Mouse (Mus musculus) frontal cortex, postnatal 25 days (tissue): ENCODE results near the gene Fam131c.

Source experiments
- DNase-seq, 2 experiments: peaks; one replicate each; pipeline ENCODE4 v3.0.0; 2022; ENCODE audit warnings: low spot score in 2 of 2

Fam131c gene

DNA sequence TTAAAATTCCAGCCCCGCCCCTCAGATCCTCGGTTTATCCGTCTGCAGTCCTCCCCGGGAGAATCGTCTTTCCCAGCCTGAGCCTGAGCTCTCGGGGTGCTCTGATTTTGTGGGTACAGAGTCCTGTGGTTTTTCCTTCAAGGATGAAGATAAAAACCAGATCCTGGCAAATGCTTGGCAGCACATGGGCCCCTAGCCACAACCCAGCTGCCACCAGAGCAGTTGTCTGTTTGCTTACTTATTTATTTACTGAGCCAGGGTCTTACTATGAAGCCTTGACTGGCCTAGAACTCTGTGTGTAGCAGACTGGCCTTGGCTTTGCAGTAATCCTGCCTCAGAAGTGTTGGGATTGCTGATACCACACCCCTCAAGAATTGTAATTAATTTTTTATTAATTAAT is 8.8 kb upstream of the Fam131c start:
- no peak for DNase-seq

DNA sequence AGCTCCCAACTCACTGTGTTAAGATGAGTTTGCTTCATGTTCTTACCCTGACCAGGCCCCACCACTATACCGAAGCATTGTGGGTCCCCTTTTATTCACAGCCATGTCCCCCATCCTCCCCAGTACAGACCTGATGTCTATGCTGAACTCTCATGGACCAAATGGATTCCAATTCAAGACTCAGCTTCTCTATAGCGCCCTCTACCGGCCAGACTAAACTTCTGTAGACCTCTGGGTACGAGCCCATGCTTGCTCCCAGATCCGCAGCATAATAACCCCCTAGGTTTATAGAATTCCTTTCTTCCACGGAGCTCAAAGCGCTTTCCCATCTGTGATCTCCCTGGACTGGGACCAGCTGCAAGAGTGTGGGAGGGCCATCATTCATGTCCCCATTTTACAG is 7.2 kb upstream of the Fam131c start:
- DNase-seq: no peak

DNA sequence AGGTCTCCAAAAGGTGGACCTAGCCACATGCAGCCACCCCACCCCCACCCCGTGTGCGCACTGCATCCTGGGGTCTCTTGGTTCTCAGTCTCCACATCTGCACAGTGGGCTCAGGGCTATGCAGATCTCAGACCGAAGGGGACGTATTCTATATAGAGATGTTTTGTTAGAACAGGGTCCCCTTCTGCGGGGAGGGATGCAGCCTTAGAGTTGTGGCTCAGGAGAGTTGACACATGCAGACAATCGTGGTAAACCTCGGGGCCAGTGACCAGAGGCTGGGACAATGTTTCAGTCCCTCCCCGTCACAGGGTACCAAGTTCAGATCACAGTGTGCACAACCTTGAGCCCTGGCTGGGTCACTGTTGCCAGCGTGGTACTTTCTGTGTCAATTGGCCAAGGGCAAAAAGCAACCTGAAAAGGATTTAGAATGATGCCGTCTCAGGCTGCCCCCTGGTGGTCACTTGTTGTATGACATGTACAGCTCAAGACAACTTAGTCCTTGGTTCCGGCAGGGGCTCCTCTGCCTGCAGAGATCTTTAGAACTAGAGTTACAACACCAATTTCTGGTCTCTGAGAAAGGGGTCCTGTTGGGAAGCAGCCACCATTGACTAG is 5.0 kb upstream of the Fam131c start:
- DNase-seq: peak; percentile 79 to 89

DNA sequence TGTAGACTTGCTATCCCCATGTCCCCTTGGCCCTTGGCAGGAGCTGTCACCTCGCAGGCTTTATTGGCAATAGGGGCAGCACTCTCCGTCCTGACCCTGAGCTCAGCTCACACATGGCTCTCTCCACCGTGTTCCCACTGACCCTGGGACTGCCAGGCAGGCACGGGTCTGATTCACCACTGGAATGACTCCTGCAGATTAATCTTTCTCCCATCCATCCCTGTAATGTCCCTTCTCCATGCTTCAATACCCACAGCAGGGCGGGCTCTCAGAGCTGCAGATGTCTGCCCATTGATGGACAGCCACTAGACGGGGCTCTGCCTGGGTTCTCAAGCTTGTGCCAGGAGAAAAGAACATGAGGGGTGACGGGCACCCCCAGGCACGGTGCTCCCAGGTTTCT is 2.9 kb upstream of the Fam131c start:
- no peak for DNase-seq

DNA sequence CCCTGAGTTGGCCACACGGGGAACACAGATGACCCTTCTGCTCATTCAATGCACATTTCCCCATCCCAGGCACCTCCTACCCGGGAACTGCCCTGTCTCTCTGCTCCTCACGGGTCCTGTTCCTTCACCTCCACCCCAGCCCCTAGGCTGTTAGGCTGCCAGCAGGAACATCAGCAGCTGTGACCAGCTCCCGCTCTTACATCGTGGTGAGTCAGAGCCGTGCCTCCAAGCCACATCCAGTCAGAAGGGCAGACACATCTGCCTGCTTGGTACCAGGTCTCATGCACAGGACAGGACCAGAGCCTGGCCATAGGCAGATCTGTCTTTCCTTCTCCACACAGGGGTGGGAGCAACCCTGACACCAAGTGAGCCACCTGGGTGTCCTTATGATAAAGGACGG is 2.1 kb upstream of the Fam131c start:
- DNase-seq: no peak

DNA sequence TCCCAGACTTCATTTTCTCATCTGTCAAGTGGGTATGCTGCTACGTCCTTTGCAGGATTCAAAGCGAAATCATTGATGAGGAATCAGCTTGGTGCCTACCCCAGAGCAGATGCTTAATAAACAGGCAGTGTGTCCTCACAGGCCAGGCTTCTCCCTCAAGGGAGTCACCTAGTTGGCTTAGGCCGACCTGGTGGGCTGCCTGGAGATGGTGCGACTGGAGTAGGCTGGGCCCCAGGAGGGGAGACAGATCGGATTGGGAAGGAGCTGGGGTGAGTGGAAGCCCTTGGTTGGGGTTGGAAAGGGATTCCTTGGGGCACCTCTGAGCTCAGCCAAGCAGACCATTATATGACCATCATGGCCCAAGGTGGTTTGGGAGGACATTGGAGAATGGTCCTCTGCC is 4.4 kb downstream of the Fam131c start:
- DNase-seq: no peak

DNA sequence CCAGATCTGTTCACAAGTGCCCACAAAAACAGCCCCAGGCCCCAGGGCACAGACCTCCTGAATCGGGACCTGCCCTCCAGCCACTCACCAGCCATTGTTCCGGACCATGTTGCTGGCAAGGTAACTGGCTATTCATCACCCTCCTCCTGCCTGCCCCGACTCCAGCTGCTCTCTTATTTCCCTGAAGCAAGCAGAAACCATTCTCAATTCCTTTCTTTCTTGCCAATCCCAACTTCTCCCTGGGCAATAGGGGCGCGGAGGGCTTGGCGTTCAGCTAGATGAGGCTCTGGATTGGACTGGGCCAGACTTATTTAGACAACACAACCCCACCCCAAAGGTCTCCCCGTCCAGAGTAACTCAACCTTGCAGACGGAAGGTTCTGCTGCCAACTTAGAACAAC is 11.7 kb downstream of the Fam131c start:
- no peak for DNase-seq

DNA sequence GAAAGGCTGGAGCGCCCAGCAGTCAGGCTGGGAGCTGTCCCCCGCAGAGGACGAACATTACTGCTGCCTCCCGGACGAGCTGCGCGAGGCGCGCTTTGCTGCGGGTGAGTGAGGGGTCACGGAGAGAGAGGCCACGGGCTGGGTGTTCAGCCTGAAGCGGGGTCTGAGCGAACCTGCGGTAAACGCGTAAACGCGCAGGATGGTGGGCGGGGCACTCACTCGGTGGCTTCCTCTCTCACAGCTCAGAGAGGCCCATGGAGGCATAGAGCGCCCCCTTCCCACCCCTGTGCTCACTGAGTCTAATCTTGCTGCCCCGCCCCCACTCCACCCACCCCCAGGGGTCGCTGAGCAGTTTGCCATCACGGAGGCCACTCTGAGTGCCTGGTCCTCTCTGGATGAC is 14.4 kb downstream of the Fam131c start:
- DNase-seq: no peak

DNA sequence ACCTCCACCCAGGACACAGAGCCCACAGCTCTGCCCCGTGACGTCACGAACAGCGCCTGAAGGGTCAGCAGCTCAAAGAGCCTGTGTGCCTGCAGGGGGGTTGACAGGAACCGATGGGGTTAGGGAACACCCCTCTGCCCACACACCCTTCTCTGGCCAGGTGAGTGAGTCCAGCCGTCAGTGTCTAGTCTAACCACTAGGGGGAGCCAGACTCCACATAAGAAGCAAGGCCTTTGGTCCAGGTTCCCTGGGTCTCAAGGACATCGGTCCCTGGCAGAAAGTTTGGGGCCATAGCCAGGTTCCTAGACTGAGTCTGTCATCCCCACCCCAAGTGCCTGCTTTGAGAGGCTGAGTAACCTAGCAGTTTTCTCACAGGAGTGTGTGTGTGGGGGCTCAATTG is 17.3 kb downstream of the Fam131c start:
- DNase-seq: peak in 1 of 2 experiments; percentile 20

DNA sequence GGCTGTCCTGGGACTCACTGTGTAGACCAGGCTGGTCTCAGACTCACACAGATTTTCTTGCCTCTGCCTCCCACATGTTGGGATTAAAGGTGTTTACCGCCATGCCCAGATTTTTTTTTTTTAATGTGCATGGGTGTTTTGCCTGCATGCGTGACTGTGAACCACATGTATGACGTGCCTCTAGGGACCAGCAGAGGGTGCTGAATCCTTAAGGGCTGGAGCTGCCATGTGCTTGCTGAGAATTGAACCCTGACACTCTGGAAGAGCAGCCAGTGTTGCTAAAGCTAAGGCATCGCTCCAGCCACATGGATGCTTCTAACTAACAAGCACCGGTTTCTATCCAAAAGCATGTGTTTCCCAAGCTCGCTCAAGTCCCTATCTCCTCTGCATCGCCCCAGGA is 18.1 kb downstream of the Fam131c start:
- DNase-seq: no peak

DNA sequence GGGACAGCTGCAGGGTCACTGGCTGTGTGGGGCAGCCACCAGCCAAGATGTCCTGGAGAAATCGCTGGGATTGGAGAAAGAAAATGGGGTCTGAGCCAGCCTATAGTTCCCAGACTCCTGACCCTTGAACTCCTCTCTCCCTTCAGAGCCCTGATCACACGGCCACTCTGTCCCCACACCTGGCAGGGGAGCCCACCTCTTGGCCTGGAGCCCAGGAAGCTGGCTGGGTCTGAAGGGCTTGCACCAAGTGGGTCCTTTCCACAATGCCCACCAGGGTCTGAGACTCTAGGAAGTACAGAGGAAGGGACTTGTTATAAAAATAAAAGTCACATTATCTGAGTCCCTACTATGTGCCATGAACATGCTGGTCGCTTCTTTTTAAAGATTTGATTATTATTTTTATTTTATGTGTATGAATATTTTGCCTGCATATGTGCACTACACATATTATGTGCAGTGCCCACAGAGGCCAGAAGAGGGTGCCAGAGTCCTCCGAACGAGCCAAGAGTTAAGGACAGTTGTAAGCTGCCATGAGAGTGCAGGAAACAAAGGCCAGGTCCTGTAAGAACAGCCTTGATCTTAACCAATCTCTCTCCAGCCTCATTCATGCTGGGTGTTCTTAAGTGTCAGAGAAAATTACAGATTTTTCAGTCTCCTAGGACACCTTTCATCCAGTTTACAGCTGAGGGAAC is 19.2 kb downstream of the Fam131c start:
- DNase-seq: peak; percentile 70 to 77

DNA sequence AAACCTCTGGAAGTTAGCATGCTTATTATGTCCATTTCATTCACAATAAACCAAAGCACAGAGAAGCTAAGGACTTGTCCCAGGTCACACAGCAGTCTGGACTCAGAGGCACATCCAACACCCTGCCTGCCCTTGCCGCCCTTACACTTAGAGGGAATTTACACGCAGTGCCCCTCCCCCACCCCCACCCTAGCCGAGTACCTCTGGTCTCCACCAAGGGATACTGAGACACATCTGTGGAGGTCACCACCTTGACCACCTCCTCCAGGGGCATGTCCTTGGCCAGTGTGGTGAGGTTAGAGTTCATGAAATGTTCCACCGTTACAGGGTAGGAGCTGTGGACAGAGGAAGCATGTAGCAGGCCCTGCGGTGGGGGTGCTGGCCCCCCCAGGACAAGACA is 19.9 kb downstream of the Fam131c start:
- no peak for DNase-seq

DNA sequence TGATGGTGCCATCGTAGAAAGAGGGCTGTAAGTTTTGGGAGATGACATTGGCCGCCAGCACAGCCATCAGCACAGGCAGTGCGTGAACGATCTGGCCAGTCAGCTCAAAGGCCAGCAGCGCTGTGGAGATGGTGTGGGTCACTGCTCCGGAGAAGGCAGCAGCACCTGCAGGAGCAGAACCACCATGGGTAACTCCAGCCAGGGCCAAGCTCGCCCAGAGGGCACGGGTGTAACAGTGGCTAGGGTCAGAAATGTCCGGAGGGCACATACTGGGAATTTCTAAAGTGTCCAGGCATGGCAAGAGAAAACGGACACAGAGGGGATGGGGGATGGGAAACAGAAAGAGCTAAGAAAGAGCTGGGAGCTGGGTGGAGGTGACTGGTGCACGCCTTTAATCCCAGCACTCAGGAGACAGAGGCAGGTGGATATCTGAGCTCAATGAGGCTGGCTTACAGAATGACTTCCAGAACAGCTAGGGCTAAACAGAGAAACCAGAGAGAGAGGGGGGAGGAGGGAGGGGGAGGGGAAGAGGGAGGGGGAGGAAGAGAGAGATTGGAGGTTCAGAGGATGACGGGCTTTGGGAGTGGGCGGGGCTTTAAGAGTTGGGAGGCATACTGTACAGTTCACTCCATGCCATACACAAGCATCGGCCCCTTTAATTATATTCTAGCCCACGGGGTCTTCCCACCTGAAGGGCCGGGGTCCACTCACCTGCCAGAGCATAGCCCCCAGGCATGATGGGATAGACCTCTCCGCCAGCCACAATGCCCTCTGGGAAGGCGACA is 21.5 kb downstream of the Fam131c start:
- no peak for DNase-seq

DNA sequence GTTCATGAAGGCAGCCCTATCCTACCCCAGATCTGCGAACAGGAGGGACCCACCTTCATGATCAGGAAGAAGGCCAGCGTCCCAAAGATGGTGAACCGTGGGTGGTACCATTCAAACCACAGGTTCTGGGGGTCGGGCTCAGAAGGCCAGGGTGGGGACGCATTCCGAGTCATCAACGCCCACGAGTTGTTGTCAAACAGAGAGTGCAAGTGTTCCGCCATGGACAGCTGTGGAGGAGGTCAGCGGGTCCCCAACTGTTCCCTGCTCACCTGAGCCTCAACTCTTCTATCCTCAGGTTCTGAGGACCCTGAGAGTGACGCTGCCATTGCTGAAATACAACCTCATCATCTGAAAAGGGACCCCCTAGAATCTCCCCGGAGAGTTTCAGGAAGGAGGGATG is 23.3 kb downstream of the Fam131c start:
- no peak for DNase-seq

DNA sequence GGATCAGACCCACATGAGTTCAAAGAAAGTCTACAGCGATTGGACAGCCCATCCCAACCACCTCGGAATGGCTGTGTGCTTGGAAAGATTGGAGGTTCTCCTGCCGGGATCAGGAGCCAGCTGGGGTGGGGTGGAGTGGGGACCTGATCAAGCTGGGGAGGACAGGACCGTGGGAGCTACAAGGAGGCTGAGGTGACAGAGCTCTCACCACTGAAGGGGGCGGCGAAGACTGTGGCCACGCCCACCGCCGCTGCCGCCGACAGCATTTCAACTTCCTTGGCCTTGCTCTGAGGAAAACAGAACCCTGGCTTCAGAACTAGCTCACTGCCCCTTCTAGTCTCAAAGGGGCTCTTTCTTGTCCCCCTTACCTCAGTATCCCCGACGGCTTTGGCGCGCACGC is 26.7 kb downstream of the Fam131c start:
- DNase-seq: no peak

DNA sequence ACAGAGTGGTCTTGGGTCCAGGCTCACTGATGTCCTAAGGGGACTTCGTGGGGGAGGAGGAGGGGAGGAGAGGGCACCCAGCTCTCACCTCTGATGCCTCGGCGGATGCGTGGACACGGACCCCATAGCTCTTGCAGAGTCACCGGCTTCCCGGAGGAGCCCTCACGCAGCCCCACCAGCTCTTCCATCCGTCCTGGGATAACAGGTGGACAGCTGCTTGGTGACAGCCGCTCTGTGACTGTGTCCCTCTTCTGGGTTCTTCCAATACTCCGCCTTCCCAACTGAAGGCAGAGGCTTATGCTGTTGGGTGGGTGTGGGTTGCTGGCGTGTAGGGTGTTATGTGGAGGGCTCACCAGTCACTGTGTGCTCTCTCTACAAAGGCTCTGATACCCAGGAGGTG is 29.8 kb downstream of the Fam131c start:
- DNase-seq: no peak

DNA sequence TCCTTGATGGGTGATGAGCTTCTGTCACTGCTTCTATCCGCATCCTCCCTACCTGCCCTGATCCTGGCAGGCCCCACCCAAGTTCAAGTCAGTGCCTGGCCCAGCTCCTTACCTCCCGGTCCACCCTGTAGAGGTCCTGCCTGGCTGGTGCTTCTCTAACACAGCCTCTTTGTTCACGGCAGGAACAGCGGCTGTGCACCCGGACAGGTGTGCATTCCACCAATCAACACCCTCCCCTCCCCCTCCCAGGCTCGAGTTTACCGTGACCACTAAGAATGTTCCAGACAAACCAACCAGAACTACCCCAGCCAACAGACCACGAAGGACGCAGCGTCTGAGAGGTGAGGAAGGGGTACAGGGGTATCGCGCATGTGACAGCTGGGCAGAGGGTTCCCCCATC is 30.5 kb downstream of the Fam131c start, which contains the start of gene Clcnka:
TSS of gene Clcnka (minus strand) at position 180 of the 400 bp plus-strand sequence.
- no peak for DNase-seq

DNA sequence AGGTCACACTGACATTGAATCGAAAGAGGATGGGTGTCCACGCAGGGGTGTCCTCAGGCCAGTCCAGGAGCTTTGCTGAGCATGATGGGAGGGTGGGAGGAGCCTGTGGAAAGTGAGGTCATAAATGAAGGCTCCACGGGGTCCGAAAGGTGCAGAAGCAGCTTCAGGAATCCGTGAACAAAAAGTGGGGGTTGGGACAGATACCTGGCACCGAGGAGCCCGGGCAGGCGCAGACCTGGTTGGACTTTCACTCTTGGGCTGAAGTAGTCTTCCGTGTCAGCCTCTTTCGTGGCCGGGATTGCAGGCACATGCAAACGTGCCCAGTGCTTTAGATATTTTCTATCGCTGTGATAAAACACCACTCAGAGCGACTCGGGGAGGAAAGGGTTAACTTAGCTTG is 32.2 kb downstream of the Fam131c start:
- DNase-seq: no peak

DNA sequence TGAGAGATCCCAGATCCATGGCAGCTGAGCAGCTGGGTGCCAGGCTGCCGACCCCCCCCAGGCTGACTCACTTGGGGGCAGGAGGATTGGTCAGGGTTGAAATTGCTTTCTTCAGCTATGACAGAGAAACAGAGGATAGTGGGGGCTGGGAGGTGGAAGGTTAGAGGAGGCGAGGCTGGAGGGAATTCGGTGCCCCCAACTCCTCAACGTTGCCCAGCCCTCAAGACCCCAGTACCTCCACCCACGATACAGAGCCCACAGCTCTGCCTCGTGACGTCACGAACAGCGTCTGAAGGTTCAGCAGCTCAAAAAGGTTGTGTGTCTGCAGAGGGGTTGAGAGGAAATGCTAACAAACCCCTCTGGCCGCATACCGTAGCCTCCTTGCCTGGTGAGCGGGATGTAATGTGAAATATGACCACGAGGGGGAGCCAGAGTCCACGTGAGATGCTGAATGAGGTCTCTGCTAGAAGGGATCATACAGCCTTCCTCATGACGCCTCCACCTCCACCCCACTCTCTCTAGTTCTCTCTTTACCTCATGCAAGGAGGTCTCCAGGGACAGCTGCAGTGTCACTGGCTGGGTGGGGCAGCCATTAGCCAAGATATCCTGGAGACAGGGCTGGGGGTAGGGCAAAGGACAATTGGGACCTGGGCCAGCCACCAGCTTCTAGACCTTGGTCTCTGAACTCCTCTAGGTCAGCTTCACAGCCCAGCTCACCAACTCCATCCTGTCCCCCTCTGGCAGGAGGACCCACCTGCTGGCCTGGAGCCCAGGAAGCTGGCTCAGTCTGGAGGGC is 36.7 kb downstream of the Fam131c start:
- peak; percentile 94 to 95 for DNase-seq

DNA sequence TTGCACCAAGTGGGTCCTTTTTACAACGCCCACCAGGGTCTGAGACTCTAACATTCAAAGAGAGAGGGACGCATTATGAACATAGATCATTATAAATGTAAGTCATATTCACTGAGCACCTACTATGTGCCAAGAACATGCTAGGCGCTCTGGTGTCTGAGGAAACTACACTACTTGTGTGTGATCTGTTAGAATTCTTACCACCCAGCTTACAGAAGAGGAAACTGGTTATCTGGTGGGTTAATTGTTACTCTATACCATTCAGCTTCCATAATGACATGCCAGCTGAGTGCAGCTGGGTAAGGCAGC is 37.2 kb downstream of the Fam131c start:
- no peak for DNase-seq

DNA sequence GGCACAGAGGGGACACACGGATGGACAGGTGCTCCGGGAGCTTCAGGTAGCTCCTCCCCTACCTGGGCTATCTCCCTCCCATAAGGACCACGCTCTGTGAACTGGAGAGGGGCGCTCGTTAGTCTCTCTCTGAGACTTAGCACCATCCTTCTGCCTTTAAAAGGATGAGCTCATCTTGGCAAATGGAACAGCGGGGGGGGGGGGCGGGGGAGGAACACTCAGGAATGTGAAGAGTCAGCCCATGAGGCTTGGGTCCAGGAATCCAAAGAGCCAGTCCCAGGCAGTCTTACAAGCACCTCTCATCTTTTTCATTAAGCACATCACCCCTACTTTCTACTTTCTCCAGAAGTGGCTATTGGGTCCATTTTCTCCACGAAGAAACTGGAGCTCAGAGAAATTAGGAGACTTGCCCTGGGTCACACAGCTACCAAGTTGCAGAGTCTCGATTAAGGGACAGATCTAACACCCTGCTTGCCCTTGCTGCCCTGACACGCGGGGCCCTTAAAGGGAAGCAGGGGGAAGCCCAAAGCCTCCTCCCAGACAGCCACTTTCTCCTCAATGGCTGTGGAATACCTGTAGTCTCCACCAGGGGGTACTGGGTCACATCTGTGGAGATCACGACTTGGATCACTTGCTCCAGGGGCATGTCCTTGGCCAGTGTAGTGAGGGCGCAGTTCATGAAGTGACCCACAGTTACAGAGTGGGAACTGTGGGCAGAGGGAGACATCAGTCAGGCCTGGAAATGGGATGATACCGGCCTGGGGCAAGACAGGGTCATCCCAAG is 38.7 kb downstream of the Fam131c start:
- no peak for DNase-seq

DNA sequence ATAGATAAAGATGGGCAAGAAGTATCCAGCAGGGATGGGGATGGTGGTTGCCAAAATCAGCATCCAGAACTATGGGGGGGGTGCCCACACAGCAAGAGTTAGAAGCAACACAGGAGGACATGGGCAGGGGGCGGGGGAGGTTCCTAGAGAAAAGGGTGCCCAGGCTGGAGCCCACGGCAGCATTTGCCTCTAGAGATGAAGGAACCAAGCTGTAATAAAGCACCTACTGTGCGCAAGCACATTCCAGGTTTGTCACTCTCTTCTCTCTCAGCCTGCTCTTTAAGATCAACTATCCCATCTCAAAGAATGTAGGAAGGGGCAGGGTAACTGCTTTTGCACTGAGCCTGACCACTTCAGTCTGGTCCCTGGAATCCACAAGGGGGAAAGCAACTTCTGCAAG is 40.6 kb downstream of the Fam131c start:
- DNase-seq: no peak
